Mouse (Mus musculus) forebrain, embryonic 14.5 days (tissue): ENCODE measurements around the gene Ndufb10. TPM values are rescaled to one million over a fixed set of nuclear protein-coding genes. Genes with fewer than 3 reads are reported as not detected.

Experiments
- ATAC-seq: fragments of 200-750 bp; cut with Nextera tagmentation; 2 replicates; pipeline ENCODE4 v1.8.0; 2017; ENCODE audit warnings: mild to moderate bottlenecking, moderate library complexity
- DNase-seq: peaks from one replicate; pipeline ENCODE4 v3.0.0-alpha.2; 2015; ENCODE audit warnings: low spot score
- H3K27ac ChIP-seq: fragments of 300-500 bp; sonication (generic); 2 replicates; pipeline ENCODE4 v1.5.1; 2014; ENCODE audit warnings: low read depth, mild to moderate bottlenecking, control low read depth, low read length, moderate library complexity
- H3K27me3 ChIP-seq: fragments of 300-500 bp; sonication (generic); replicated peaks from 2 replicates; pipeline ENCODE4 v1.6.1; 2014; ENCODE audit warnings: low read length, control low read depth, mixed read lengths; ENCODE audit not compliant: control insufficient read depth, insufficient read depth
- H3K36me3 ChIP-seq: fragments of 300-500 bp; sonication (generic); 2 replicates; pipeline ENCODE4 v1.6.1; 2014; ENCODE audit warnings: low read length, control low read depth; ENCODE audit not compliant: control insufficient read depth, insufficient read depth
- H3K4me1 ChIP-seq: fragments of 300-500 bp; sonication (generic); 2 replicates; pipeline ENCODE4 v1.6.1; 2014; ENCODE audit warnings: antibody characterized with exemption, low read length, control low read depth; ENCODE audit not compliant: control insufficient read depth, insufficient read depth
- H3K4me2 ChIP-seq: fragments of 300-500 bp; sonication (generic); 2 replicates; pipeline ENCODE4 v1.6.1; 2014; ENCODE audit warnings: mild to moderate bottlenecking, control low read depth, low read length
- H3K4me3 ChIP-seq: fragments of 300-500 bp; sonication (generic); 2 replicates; pipeline ENCODE4 v1.5.1; 2014; ENCODE audit warnings: low read depth, low read length, control low read depth
- H3K9ac ChIP-seq: fragments of 300-500 bp; sonication (generic); 2 replicates; pipeline ENCODE4 v1.6.1; 2014; ENCODE audit warnings: mild to moderate bottlenecking, low read length, control low read depth, moderate library complexity
- H3K9me3 ChIP-seq: fragments of 300-500 bp; sonication (generic); replicated peaks from 2 replicates; pipeline ENCODE4 v1.6.1; 2016; ENCODE audit warnings: low read length, control low read depth, mixed read lengths; ENCODE audit not compliant: control insufficient read depth
- WGBS: fragments of 180-500 bp; shearing (Covaris S2); extraction: QIAGEN DNeasy Blood & Tissue Kit; methylation state at CpG from one replicate; pipeline ENCODE4 v1.1.7; 2014; 5-methylcytosine and 5-hydroxymethylcytosine counted together
- polyA plus RNA-seq: library from polyadenylated mRNA; unstranded; fragments of >200 nt; fragmentation: Nextera tagmentation; extraction: Ambion mirVana; gene quantifications from 2 replicates; pipeline ENCODE4 v1.2.1, GENCODE M21; 2014

Gene Ndufb10
- polyA plus RNA-seq, 1 experiment from 2014 or later: 312 TPM

GRCm38 (mm10) chr17:24751528-24751927, 27.2 kb upstream of the Ndufb10 start:
- no peak for DNase-seq
- ATAC-seq: no peak
- Histone ChIP-seq H3K9ac (no peak overlapping the region), H3K9me3 (no peaks in the 10 kb centered on the region), H3K36me3 (no peaks in the 10 kb centered on the region), H3K27ac (no peak overlapping the region), H3K27me3 (peaks cover 55% of the 10 kb centered on the region), H3K4me3 (no peak overlapping the region), H3K4me1 (peaks cover 8% of the 10 kb centered on the region), H3K4me2 (no peak overlapping the region)
- WGBS: 16% methylated on average over 4 of the region's 4 CpGs

- no peak overlapping the region for H3K27ac ChIP-seq
Observed at GRCm38 (mm10) chr17:24746986-24747385, 22.7 kb upstream of the Ndufb10 start.

GRCm38 (mm10) chr17:24745526-24746497, 21.5 kb upstream of the Ndufb10 start:
- no peak overlapping the region for H3K27ac ChIP-seq
- H3K36me3 ChIP-seq: no peaks in the 10 kb centered on the region
- H3K4me1 ChIP-seq: no peaks in the 10 kb centered on the region
- H3K4me3 ChIP-seq: no peak overlapping the region
- DNase-seq (peak; percentile 94), ATAC-seq (peak; percentile 82)
- no peak overlapping the region for H3K4me2 ChIP-seq
- H3K9ac ChIP-seq: no peak overlapping the region; the same call in 1 of the 2 replicates
- 17% methylated on average over 7 of the region's 7 CpGs for WGBS
- peaks cover 6% of the 10 kb centered on the region; the same call in 1 of the 2 replicates for H3K27me3 ChIP-seq
- no peaks in the 10 kb centered on the region for H3K9me3 ChIP-seq

More at GRCm38 (mm10) chr17:24746986-24747385, 22.7 kb upstream of the Ndufb10 start:
- Histone ChIP-seq H3K4me1 (no peaks in the 10 kb centered on the region), H3K36me3 (no peaks in the 10 kb centered on the region), H3K4me2 (no peak overlapping the region), H3K9ac (no peak overlapping the region), H3K4me3 (no peak overlapping the region), H3K27me3 (peaks cover 13% of the 10 kb centered on the region), H3K9me3 (no peaks in the 10 kb centered on the region)
- no peak for DNase-seq
- 50% methylated on average over 4 of the region's 4 CpGs for WGBS
- ATAC-seq: no peak

GRCm38 (mm10) chr17:24744381-24744780, 20.1 kb upstream of the Ndufb10 start:
- no peak overlapping the region for H3K4me2 ChIP-seq
- no peak overlapping the region for H3K9ac ChIP-seq
- H3K27ac ChIP-seq: no peak overlapping the region
- WGBS: 66% methylated on average over 3 of the region's 3 CpGs
- no peaks in the 10 kb centered on the region for H3K4me1 ChIP-seq
- H3K27me3 ChIP-seq: no peaks in the 10 kb centered on the region
- H3K36me3 ChIP-seq: peaks cover 2% of the 10 kb centered on the region; the same call in 1 of the 2 replicates
- ATAC-seq (no peak), DNase-seq (no peak)
- no peaks in the 10 kb centered on the region for H3K9me3 ChIP-seq
- no peak overlapping the region for H3K4me3 ChIP-seq

- Histone ChIP-seq H3K4me1 (no peaks in the 10 kb centered on the region), H3K4me3 (no peak overlapping the region), H3K9ac (no peak overlapping the region), H3K9me3 (no peaks in the 10 kb centered on the region), H3K36me3 (peaks cover 3% of the 10 kb centered on the region; the same call in 1 of the 2 replicates), H3K27me3 (no peaks in the 10 kb centered on the region), H3K4me2 (no peak overlapping the region), H3K27ac (no peak overlapping the region)
- no peak for DNase-seq
- WGBS: 79% methylated on average over 5 of the region's 5 CpGs
- no peak for ATAC-seq
Observed at GRCm38 (mm10) chr17:24743896-24744295, 19.6 kb upstream of the Ndufb10 start.

GRCm38 (mm10) chr17:24742307-24742706, 18.0 kb upstream of the Ndufb10 start:
- Histone ChIP-seq H3K4me1 (peaks cover 2% of the 10 kb centered on the region; the same call in 1 of the 2 replicates), H3K4me3 (no peak overlapping the region), H3K9me3 (no peaks in the 10 kb centered on the region), H3K27me3 (no peaks in the 10 kb centered on the region), H3K36me3 (peaks cover 3% of the 10 kb centered on the region; the same call in 1 of the 2 replicates), H3K9ac (no peak overlapping the region), H3K27ac (no peak overlapping the region), H3K4me2 (no peak overlapping the region)
- DNase-seq (no peak), ATAC-seq (no peak)
- 82% methylated on average over 8 of the region's 8 CpGs for WGBS

- 81% methylated on average over 8 of the region's 8 CpGs for WGBS
- DNase-seq: no peak
- no peak overlapping the region for H3K4me3 ChIP-seq
- peaks cover 8% of the 10 kb centered on the region for H3K4me1 ChIP-seq
- H3K4me2 ChIP-seq: no peak overlapping the region
- no peaks in the 10 kb centered on the region for H3K27me3 ChIP-seq
- no peak overlapping the region for H3K9ac ChIP-seq
- ATAC-seq: no peak
- peaks cover 3% of the 10 kb centered on the region; the same call in 1 of the 2 replicates for H3K36me3 ChIP-seq
- H3K9me3 ChIP-seq: no peaks in the 10 kb centered on the region
- H3K27ac ChIP-seq: no peak overlapping the region
Observed at GRCm38 (mm10) chr17:24739926-24740325, 15.6 kb upstream of the Ndufb10 start.

GRCm38 (mm10) chr17:24738238-24738637, 14.0 kb upstream of the Ndufb10 start:
- DNase-seq (no peak), ATAC-seq (no peak)
- Histone ChIP-seq H3K4me1 (peaks cover 8% of the 10 kb centered on the region), H3K9ac (no peak overlapping the region), H3K9me3 (no peaks in the 10 kb centered on the region), H3K27ac (no peak overlapping the region), H3K4me2 (no peak overlapping the region), H3K36me3 (peaks cover 3% of the 10 kb centered on the region; the same call in 1 of the 2 replicates), H3K4me3 (no peak overlapping the region), H3K27me3 (no peaks in the 10 kb centered on the region)
- WGBS: 84% methylated on average over 4 of the region's 4 CpGs
